Mouse (Mus musculus): ENCODE measurements at regions not wholly inside any gene's neighbourhood (a gene's known extent, or its start where the extent isn't known, plus 50 kb on each side); places are given as distances from the start of the nearest gene placed in this dataset.

- no peak for DNase-seq (ENCODE audit: low spot score)
These were observed 777.0 kb downstream of the Slc4a3 start for GRCm38 (mm10) chr1:76322943-76323559.

- DNase-seq (ENCODE audit: low spot score): no peak
These were observed 777.5 kb downstream of the Slc4a3 start for GRCm38 (mm10) chr1:76323592-76323991.

GRCm38 (mm10) chr1:76336011-76336410 lies 789.9 kb downstream of the Slc4a3 start:
- DNase-seq (ENCODE audit: low spot score): no peak

- no peak for DNase-seq (ENCODE audit: low spot score)
These were observed 816.0 kb downstream of the Slc4a3 start for GRCm38 (mm10) chr1:76362106-76362505.

GRCm38 (mm10) chr1:76373931-76374330 lies 827.9 kb downstream of the Slc4a3 start:
- DNase-seq (ENCODE audit: low spot score): peak; percentile 20

GRCm38 (mm10) chr1:76378154-76378553 lies 832.1 kb downstream of the Slc4a3 start:
- no peak for DNase-seq (ENCODE audit: low spot score)

- no peak for DNase-seq (ENCODE audit: low spot score)
These were observed 846.5 kb downstream of the Slc4a3 start for GRCm38 (mm10) chr1:76392536-76392935.

- DNase-seq (ENCODE audit: low spot score): no peak
These were observed 848.0 kb downstream of the Slc4a3 start for GRCm38 (mm10) chr1:76394038-76394437.

GRCm38 (mm10) chr1:76402854-76403253 lies 856.8 kb downstream of the Slc4a3 start:
- no peak for DNase-seq (ENCODE audit: low spot score)

GRCm38 (mm10) chr1:76404003-76404402 lies 857.9 kb downstream of the Slc4a3 start:
- no peak for DNase-seq (ENCODE audit: low spot score)

- DNase-seq (ENCODE audit: low spot score): no peak
These were observed 864.7 kb downstream of the Slc4a3 start for GRCm38 (mm10) chr1:76410813-76411212.

- DNase-seq (ENCODE audit: low spot score): no peak
These were observed 874.5 kb downstream of the Slc4a3 start for GRCm38 (mm10) chr1:76420525-76420924.

GRCm38 (mm10) chr1:76427439-76427838 lies 881.4 kb downstream of the Slc4a3 start:
- DNase-seq (ENCODE audit: low spot score): no peak

- DNase-seq (ENCODE audit: low spot score): no peak
These were observed 884.1 kb downstream of the Slc4a3 start for GRCm38 (mm10) chr1:76430041-76430610.

- no peak for DNase-seq (ENCODE audit: low spot score)
These were observed 887.4 kb downstream of the Slc4a3 start for GRCm38 (mm10) chr1:76433481-76433941.

- no peak for DNase-seq (ENCODE audit: low spot score)
These were observed 904.6 kb downstream of the Slc4a3 start for GRCm38 (mm10) chr1:76450539-76451214.

- DNase-seq (ENCODE audit: low spot score): no peak
These were observed 907.2 kb downstream of the Slc4a3 start for GRCm38 (mm10) chr1:76453160-76453710.

- DNase-seq (ENCODE audit: low spot score): no peak
These were observed 920.5 kb downstream of the Slc4a3 start for GRCm38 (mm10) chr1:76466562-76466961.

- DNase-seq (ENCODE audit: low spot score): no peak
These were observed 938.1 kb downstream of the Slc4a3 start for GRCm38 (mm10) chr1:76484193-76484592.

- no peak for DNase-seq (ENCODE audit: low spot score)
These were observed 941.4 kb downstream of the Slc4a3 start for GRCm38 (mm10) chr1:76487481-76487880.

- no peak for DNase-seq (ENCODE audit: low spot score)
These were observed 943.8 kb downstream of the Slc4a3 start for GRCm38 (mm10) chr1:76489681-76490492.

- DNase-seq (ENCODE audit: low spot score): no peak
These were observed 944.7 kb downstream of the Slc4a3 start for GRCm38 (mm10) chr1:76490719-76491118.

Data from testis, postnatal 14 days (tissue).